Mouse (Mus musculus) E14TG2a.4 (cell line): ENCODE data around the gene Trp53.

Experiments
- CTCF ChIP-seq: conservative IDR thresholded peaks from 2 replicates; pipeline ENCODE4 v1.5.1; 2014; ENCODE audit warnings: low read length
- POU5F1 ChIP-seq: IDR thresholded peaks from 2 replicates; pipeline ENCODE4 v1.6.1; 2014; ENCODE audit warnings: low read length, borderline replicate concordance

DNA sequence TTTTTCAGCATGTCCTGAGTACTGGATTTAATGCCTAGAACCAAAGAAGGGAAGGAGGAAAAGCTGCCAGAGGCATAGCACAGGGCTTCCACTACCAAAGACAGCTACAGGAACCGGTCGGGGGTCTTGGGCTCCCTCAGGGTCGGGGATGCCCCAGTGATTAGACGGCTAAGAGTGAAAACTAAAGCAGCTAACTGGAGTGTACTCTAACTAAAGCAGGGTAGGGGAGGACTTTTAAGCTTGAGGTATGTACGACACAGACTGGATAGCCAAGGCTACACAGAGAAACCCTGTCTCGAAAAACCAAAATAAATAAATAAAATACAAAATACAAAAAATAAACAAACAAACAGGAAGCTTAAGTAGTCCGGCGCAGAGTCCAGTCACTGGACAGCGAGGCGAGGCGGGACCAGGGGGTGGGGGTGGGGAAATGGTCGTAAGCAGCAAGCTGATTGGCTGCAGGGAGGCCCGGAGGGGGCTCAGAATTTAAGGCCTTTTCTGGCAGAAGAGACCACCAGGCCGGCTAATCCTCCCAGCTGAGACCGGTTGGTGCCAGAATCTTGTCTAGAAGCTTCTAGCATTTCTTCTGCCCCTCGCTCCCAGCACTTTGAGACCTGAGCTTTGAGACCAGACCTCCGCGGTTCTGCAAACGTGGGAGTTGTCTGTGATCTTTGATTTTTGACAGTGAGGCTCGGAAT is 41.6 kb downstream of the Trp53 start, which contains the start of gene Sat2:
- TF ChIP-seq CTCF (no peak), POU5F1 (no peak)
